Mouse (Mus musculus): ENCODE measurements around the gene Gm9970. TPM values are rescaled to one million over a fixed set of nuclear protein-coding genes. Genes with fewer than 3 reads are reported as not detected.

Gm9970 gene
- 0.11 and 0.16 TPM in 2 replicates for polyA plus RNA-seq (2012; rRNA removed)

DNA sequence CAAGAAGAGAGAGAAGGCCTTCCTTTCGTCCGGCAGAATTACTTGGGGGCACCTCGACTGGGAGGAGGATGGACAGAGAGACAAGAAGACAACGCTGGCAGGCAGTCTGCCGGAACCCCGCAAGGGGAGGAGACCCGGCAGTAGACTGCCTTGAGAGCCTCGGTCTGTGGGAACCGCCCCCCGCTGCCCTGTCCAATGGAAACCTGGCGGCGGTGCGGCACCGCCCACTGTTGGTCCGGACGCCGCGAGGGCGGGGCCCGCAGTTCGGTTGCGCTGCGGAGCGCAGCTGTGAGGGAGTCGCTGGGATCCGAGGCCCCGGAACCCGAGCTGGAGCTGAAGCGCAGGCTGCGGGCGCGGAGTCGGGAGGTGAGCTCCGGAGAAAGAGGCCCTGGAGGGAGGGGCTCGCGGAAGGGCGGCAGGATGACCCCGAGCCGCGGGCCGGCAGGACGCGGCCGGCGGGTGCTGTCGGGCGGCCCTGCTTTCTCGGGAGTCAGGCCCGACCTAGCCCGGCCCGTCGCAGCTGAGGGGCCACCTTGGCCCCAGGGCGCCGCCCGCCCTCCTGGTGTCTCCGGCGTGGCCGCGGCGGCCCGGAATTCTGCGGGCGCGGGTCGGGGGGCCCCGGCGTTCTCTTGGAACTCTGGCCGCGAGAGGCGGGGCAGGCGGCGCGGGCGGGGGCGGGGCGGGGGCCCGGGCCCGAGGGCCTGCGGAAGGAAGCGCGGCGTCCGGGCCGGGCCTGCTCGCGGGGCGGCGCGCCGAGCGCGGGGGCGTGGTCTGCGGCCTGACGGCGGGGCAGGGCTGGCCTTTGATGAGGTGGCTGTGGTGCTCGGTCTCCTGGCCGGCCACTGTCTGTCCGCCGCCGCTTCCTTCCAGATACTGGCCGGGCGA is at the start of gene Gm9970, which contains the start of gene Nrbp1:
Gm9970 (minus strand) TSS at position 596 of the 885 bp plus-strand sequence.
Nrbp1 (plus strand) TSS at position 228 of the 885 bp plus-strand sequence.

GRCm38 (mm10) chr5:31251541-31252101 is 10.6 kb upstream of the Gm9970 start, which contains the start of gene Krtcap3:
Gene Krtcap3, plus strand, starts transcription at chr5:31251691.

GRCm38 (mm10) chr5:31220448-31221303 is 20.4 kb downstream of the Gm9970 start, which contains the start of gene Ppm1g:
Gene Ppm1g, minus strand, starts transcription at chr5:31220687.

GRCm38 (mm10) chr5:31201742-31202590 is 39.1 kb downstream of the Gm9970 start, which contains the start of gene Zfp513:
Gene Zfp513, minus strand, starts transcription at chr5:31202303.

GRCm38 (mm10) chr5:31192939-31193630 is 47.9 kb downstream of the Gm9970 start, which contains the start of the genes Snx17 and Eif2b4:
Gene Snx17, plus strand, starts transcription at chr5:31193227.
Gene Eif2b4, minus strand, starts transcription at chr5:31193430.

Other genes starting within 250 kb of the Gm9970 start
- 131 and 134 TPM in 2 replicates for gene Atraid, start 192.9 kb downstream of the Gm9970 start, polyA plus RNA-seq (2012; rRNA removed)
- gene Slc5a6, start 192.3 kb downstream of the Gm9970 start, polyA plus RNA-seq (2012; rRNA removed), result 31.0 and 36.5 TPM in 2 replicates
- gene Cad, start 186.5 kb downstream of the Gm9970 start, polyA plus RNA-seq (2012; rRNA removed), result 29.6 and 31.9 TPM in 2 replicates
- gene Dnajc5g, start 134.9 kb downstream of the Gm9970 start, polyA plus RNA-seq (2012; rRNA removed), result not detected in 2 replicates
- gene Slc30a3, start 133.0 kb downstream of the Gm9970 start, polyA plus RNA-seq (2012; rRNA removed), result 18.5 and 25.0 TPM in 2 replicates
- gene Trim54, start 124.5 kb downstream of the Gm9970 start, polyA plus RNA-seq (2012; rRNA removed), result 1.5 TPM in 1 of 2 replicates, not detected in the other
- not detected in 2 replicates for gene Ucn, start 102.4 kb downstream of the Gm9970 start, polyA plus RNA-seq (2012; rRNA removed)
- gene Mpv17, start 87.0 kb downstream of the Gm9970 start, polyA plus RNA-seq (2012; rRNA removed), result 51.7 and 55.6 TPM in 2 replicates
- gene Gm29609, start 61.3 kb downstream of the Gm9970 start, polyA plus RNA-seq (2012; rRNA removed), result 3.4 TPM in 2 replicates
- gene Gtf3c2, start 61.1 kb downstream of the Gm9970 start, polyA plus RNA-seq (2012; rRNA removed), result 99.8 and 100 TPM in 2 replicates
- gene Snx17, start 48.0 kb downstream of the Gm9970 start, polyA plus RNA-seq (2012; rRNA removed), result 91.1 and 98.2 TPM in 2 replicates
- 62.9 and 68.7 TPM in 2 replicates for gene Eif2b4, start 47.8 kb downstream of the Gm9970 start, polyA plus RNA-seq (2012; rRNA removed)
- gene Zfp513, start 38.9 kb downstream of the Gm9970 start, polyA plus RNA-seq (2012; rRNA removed), result 73.0 and 77.5 TPM in 2 replicates
- 172 and 190 TPM in 2 replicates for gene Ppm1g, start 20.5 kb downstream of the Gm9970 start, polyA plus RNA-seq (2012; rRNA removed)
- gene Nrbp1, start 368 bp downstream of the Gm9970 start, polyA plus RNA-seq (2012; rRNA removed), result 138 and 150 TPM in 2 replicates
- gene Krtcap3, start 10.5 kb upstream of the Gm9970 start, polyA plus RNA-seq (2012; rRNA removed), result 5.7 and 9.3 TPM in 2 replicates
- 51.0 and 55.7 TPM in 2 replicates for gene Ift172, start 49.9 kb upstream of the Gm9970 start, polyA plus RNA-seq (2012; rRNA removed)
- gene Fndc4, start 54.8 kb upstream of the Gm9970 start, polyA plus RNA-seq (2012; rRNA removed), result 136 and 156 TPM in 2 replicates
- gene Gckr, start 56.2 kb upstream of the Gm9970 start, polyA plus RNA-seq (2012; rRNA removed), result 0.33 and 0.55 TPM in 2 replicates
- 80.1 and 83.1 TPM in 2 replicates for gene Zfp512, start 211.2 kb upstream of the Gm9970 start, polyA plus RNA-seq (2012; rRNA removed)
- gene 4930548H24Rik, start 244.5 kb upstream of the Gm9970 start, polyA plus RNA-seq (2012; rRNA removed), result 0.09 and 0.11 TPM in 2 replicates